Mouse (Mus musculus) MEL-GATA-1-ER (cell line): ENCODE measurements around the gene Golph3.

Source experiments
- DNase-seq: peaks from one replicate; pipeline ENCODE4 v3.0.0-alpha.2; 2012; ENCODE audit warnings: low read depth; ENCODE audit errors: extremely low read depth

Golph3 gene

DNA sequence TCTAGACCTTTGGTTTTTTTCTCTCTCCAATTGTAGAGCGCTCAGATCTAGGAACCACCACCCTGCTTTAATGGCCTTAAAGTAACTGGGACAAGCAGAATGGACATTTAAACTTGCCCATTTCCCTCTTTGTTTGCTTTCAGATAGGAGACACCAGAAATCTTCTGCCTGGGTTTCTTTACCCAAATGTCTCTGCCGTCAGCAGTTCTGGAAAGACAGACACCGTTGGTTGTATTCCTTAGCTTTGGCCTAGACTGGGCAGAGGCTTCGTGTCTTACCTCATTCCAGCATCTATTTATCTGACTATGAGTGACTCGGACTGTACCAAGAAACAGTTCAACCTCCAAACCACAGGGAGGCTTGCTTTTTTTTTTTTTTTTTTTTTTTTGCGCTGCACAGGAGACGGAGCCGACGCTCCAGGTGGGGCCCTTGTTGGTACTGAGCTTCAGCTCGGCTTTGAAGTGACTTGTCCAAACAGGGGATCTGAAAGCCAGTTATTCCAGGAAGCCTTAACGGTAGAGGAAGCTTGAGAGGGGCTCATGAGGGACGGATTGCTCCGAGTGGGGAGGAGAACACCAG, 55.3 kb downstream of the Golph3 start:
- peak; percentile 70 for DNase-seq

- no peak for DNase-seq
Observed at GRCm38 (mm10) chr15:12377800-12378199, 56.5 kb downstream of the Golph3 start.

GRCm38 (mm10) chr15:12380057-12380456, 58.8 kb downstream of the Golph3 start:
- no peak for DNase-seq

DNA sequence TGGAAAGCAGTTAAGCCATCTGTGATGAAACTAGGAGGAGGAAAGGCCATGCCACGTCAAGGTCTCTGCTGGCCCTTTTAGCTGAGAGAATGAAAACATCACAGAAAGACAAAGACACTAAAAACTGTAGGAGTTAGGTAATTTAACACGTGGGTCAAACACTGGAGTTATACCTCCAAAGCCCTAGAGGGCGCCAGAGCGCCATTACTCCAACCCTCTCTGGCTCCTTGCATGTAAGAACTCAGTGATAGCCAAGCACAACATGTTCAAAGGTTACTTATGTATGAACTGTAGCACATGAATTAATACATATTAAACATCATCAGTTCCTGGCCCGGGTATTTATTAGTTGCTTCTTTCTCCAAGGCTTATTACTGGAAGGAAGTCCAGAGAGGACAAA, 59.3 kb downstream of the Golph3 start:
- DNase-seq: peak; percentile 81

DNA sequence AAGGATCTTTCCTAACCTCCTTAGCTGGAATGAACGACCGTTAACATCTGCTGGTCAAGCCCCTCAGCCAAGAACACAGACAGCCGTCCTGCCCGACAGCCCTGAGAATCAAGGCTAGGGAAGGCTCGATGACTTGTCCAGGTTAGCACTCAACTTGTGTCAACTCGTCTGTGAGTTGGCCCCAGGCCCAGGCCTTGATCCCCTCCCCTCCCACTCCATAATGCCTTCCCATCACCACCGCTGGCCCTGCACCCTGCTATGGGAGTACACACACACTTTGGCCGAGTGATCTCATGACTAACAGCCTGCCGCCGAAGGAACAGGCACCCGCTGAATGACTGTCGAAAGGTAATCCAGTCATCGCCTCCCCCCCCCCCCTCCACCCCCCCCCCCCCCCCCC, 63.4 kb downstream of the Golph3 start:
- DNase-seq: no peak

DNA sequence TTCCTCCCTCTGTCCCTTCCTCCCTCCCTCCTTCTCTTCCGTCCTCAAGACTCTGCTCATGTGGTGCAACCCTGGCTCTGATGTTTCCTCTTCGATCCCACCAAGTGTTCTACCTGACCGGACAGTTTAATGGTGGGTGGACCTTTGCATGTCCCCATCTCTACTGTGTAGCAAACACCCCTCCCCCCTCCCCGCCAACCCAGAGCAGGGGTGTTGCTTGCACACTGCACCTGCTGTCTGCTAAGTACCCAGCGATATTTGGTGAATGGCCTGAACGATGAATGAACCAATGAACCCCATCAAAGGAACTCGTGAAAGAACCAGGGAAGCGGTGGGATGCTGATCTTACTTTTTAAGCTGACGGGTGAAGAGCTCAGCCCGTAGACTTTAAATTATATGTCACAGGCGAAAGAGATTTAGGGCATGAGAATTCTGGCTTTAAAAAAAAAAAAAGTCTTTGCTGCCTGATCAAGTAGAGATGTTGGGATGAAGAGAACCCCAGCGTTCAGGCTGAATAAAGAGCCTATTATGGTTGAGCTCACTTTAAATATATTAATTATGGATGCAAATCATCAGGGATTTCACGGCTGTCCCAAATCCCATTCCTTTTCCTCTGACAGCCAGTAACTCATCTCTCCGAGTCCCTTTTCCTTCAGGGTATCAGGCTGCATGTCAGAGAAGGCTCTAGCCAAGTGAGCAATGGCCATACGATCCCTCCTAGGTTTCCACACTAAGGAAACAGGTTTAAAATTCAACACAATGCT, 67.7 kb downstream of the Golph3 start:
- no peak for DNase-seq

DNA sequence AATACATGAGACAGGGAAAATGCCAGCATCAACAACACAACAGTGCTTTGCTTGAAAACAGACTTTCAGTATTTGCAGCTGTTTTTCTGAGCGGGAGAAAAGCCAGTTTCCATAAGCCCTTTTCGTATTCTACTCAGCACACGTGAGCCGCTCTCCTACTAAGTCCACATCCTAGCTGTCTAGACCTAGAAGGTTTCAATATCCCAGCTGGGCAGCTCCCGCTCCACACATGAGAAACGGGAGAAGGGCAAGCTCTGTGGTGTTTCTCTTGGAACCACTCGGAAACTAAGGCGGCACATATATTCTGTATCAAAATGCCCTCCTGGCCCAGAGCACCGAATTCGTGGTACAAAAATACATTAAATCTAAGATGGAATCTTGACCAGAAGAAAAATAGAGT, 73.5 kb downstream of the Golph3 start:
- no peak for DNase-seq

DNA sequence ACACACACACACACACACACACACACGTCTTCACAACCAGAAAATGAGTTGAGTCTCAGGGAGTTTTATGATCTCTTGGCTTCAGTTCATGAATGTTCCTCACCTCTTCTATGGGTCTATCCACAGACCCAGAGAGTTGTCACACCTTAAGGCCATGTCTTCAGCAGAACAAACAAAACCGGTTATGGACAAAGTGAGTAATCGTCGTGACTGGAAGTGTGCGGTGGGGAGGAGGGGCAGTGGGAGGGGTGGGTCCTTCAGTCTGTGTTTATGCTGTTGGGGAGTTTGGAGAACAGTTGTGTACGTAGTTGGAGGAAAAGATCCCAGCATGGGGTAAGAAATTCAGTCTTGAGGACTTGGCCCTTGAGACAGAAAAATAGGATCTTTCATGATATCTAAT, 75.8 kb downstream of the Golph3 start:
- DNase-seq: no peak
